Mouse (Mus musculus): ENCODE results near the gene Ptbp3. TPM values are rescaled to one million over a fixed set of nuclear protein-coding genes. Genes with fewer than 3 reads are reported as not detected.
"Not testable (repeated sequence)": the region's sequence is repeated elsewhere in the genome, so short reads cannot be mapped to it uniquely, and the experiment has no call there.

Gene Ptbp3
- polyA plus RNA-seq, 1 experiment from 2014 or later, result 36.3 TPM

DNA sequence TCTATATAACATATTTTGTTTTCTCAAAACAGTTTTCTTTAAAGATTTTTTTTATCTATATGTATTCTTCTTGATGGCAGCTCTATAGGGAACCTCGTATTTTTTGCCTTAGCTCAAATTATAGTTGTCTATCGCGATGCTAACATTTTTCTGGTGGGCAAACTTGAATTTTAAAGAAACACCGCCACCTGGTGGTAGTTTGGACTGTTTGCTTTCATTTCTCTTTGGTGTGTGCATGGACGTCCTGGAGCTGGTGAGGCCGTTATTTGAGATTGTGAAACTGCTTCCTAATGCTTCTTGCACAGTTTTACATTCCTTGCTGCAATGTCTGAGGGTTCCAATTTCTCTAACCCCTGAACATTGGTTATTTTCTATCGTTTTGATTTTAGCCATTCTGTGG lies 20.4 kb upstream of the Ptbp3 start:
- Histone ChIP-seq H3K9me3 (ENCODE audit: low read length) (no peaks in the 10 kb centered on the region), H3K4me1 (ENCODE audit: insufficient read depth) (peaks cover 3% of the 10 kb centered on the region; the same call in 1 of the 2 replicates), H3K36me3 (replicated peaks; ENCODE audit: insufficient read depth, low read length) (no peaks in the 10 kb centered on the region), H3K9ac (replicated peaks) (no peak overlapping the region), H3K4me3 (ENCODE audit: low read depth, low read length) (no peak overlapping the region), H3K27me3 (ENCODE audit: insufficient read depth, low read length) (no peaks in the 10 kb centered on the region), H3K4me2 (ENCODE audit: low read depth, low read length) (no peak overlapping the region; the same call in 1 of the 2 replicates), H3K27ac (ENCODE audit: low read depth) (no peak overlapping the region)
- TF ChIP-seq EP300 (IDR thresholded peaks at IDR 0.05; ENCODE audit: low read depth) (0 out of 2 replicates have a peak, but pooled peaks have one; percentile 17), CTCF (IDR thresholded peaks at IDR 0.05; ENCODE audit: low read depth) (peak; percentile 87)
- WGBS (ENCODE audit: insufficient replicate concordance), result 0% methylated on average over 7 of the region's 7 CpGs
- peak; percentile 83 for DNase-seq
- peak; percentile 79 for ATAC-seq

DNA sequence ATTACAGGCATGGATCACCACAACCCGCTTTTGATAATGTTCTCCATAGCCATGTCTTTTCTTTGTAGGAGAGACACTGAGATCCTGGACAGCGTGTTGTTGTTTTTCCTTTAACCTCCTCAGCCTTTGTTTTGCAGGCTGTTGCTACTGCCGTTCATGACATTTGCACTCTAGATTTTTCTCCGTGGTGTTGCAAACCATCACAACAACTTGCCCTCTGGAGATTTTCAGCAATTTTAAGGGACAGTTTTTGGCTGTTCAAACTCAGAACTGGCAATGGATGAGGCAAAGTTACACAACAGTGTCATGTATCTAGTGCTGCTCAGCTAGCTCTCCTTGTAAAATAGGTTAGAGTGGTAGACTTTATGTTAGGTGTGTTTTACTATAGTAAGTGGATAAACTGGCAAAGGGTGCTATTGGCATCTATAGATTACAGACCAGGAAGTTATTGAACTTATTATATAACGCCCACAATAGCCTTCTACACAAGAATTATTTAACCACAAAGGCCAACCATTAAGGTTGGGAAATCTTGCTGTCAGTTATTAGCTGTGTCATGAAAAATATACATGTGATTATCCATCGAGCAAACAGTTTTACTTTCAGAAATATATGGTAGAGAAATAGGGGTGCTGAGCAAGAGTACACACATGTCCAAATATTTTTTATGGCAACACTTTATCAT lies 18.6 kb upstream of the Ptbp3 start:
- no peak for ATAC-seq
- Histone ChIP-seq H3K9ac (replicated peaks) (no peak overlapping the region), H3K36me3 (replicated peaks; ENCODE audit: insufficient read depth, low read length) (no peaks in the 10 kb centered on the region), H3K27ac (ENCODE audit: low read depth) (no peak overlapping the region), H3K9me3 (ENCODE audit: low read length) (no peaks in the 10 kb centered on the region), H3K27me3 (ENCODE audit: insufficient read depth, low read length) (no peaks in the 10 kb centered on the region), H3K4me1 (ENCODE audit: insufficient read depth) (peaks cover 3% of the 10 kb centered on the region; the same call in 1 of the 2 replicates), H3K4me3 (ENCODE audit: low read depth, low read length) (no peak overlapping the region), H3K4me2 (ENCODE audit: low read depth, low read length) (no peak overlapping the region)
- DNase-seq, result no peak
- 67% methylated on average over 6 of the region's 6 CpGs for WGBS (ENCODE audit: insufficient replicate concordance)
- TF ChIP-seq EP300 (IDR thresholded peaks at IDR 0.05; ENCODE audit: low read depth), result no peak
- no peak for TF ChIP-seq CTCF (IDR thresholded peaks at IDR 0.05; ENCODE audit: low read depth)

DNA sequence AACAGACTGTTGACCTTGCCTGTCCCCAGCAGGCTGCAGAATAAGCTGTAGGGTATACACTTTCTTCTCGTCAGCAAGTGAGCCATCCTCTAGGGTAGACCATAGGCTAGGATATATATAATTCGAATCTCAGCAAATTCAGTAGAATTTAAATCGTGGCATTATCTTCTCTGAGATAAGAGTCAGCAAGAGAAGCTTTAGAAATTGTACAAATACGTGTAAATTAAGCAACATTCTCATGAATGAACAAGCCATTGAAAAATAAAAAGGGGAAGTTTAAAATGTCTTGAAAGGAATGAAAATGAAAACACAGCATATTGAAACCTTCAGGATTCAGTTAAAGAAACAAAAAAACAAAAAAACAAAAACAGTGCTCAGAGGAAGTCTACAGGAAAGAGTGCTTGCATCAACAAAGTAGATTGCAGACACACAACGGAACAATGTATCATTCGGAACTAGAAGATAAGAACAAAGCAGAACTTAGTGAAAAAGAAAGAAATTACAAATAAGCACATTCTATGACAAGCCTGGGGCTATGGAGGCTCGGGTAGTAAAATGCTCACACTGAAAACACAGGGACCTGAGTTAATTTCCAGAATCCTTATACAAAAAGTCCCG lies 16.5 kb upstream of the Ptbp3 start:
- Histone ChIP-seq H3K4me2 (ENCODE audit: low read depth, low read length) (peak overlapping the region; percentile 3; the same call in 1 of the 2 replicates), H3K9ac (replicated peaks) (no peak overlapping the region), H3K27ac (ENCODE audit: low read depth) (0 out of 2 replicates have a peak overlapping the region, but pooled peaks have one; percentile 1), H3K36me3 (replicated peaks; ENCODE audit: insufficient read depth, low read length) (no peaks in the 10 kb centered on the region), H3K4me3 (ENCODE audit: low read depth, low read length) (no peak overlapping the region), H3K9me3 (ENCODE audit: low read length) (no peaks in the 10 kb centered on the region), H3K27me3 (ENCODE audit: insufficient read depth, low read length) (no peaks in the 10 kb centered on the region), H3K4me1 (ENCODE audit: insufficient read depth) (no peaks in the 10 kb centered on the region)
- DNase-seq (no peak), ATAC-seq (no peak)
- TF ChIP-seq EP300 (IDR thresholded peaks at IDR 0.05; ENCODE audit: low read depth) (0 out of 2 replicates have a peak, but pooled peaks have one; percentile 36), CTCF (IDR thresholded peaks at IDR 0.05; ENCODE audit: low read depth) (no peak)
- WGBS (ENCODE audit: insufficient replicate concordance), result 27% methylated on average over 8 of the region's 8 CpGs

DNA sequence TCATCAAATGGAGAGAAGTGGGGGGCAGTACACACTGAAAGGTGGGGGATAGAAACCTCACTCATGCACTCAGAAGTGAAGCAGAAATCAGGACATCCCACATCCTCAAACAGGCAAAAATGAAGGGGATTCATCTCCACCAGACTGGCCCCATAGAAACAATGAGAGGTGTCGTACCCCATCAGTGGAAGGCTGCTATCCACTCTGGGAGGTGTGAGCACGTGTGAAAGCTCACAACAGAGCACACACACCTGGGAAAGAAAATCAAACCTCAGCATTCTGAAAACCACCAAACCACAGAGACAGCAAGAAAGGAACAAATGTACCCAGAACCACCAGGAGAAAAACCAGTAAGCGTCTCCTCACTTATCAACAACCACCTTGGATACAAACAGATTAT lies 15.0 kb upstream of the Ptbp3 start:
- Histone ChIP-seq H3K4me2 (ENCODE audit: low read depth, low read length) (no peak overlapping the region), H3K36me3 (replicated peaks; ENCODE audit: insufficient read depth, low read length) (no peaks in the 10 kb centered on the region), H3K27ac (ENCODE audit: low read depth) (no peak overlapping the region), H3K27me3 (ENCODE audit: insufficient read depth, low read length) (no peaks in the 10 kb centered on the region), H3K9ac (replicated peaks) (no peak overlapping the region), H3K9me3 (ENCODE audit: low read length) (no peaks in the 10 kb centered on the region), H3K4me1 (ENCODE audit: insufficient read depth) (no peaks in the 10 kb centered on the region), H3K4me3 (ENCODE audit: low read depth, low read length) (no peak overlapping the region)
- WGBS (ENCODE audit: insufficient replicate concordance), result 61% methylated on average over 3 of the region's 3 CpGs
- TF ChIP-seq CTCF (IDR thresholded peaks at IDR 0.05; ENCODE audit: low read depth) (no peak), EP300 (IDR thresholded peaks at IDR 0.05; ENCODE audit: low read depth) (no peak)
- DNase-seq (no peak), ATAC-seq (no peak)

DNA sequence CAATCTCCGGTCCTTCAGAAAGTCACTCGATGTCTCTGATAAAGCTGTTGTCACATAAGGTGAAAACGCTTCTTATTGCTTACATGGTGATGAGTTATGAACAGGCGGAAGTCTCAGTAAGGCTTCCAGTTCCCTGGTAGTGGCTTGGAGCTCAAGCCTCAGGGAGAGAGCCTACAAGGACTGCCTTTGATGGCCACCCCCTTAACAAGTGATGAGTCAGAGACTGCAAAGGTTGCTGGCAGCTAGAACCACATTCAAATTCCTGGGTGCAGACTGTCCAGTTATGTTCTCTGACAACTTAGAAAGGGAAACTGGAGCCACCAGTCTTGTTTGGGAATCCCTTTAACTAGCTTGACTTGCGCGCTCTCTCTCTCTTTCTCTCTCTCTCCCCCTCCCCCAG lies 11.0 kb upstream of the Ptbp3 start:
- ATAC-seq (no peak), DNase-seq (no peak)
- 93% methylated on average over 6 of the region's 6 CpGs for WGBS (ENCODE audit: insufficient replicate concordance)
- Histone ChIP-seq H3K4me1 (ENCODE audit: insufficient read depth) (peaks cover 16% of the 10 kb centered on the region), H3K4me2 (ENCODE audit: low read depth, low read length) (no peak overlapping the region), H3K27me3 (ENCODE audit: insufficient read depth, low read length) (no peaks in the 10 kb centered on the region), H3K9ac (replicated peaks) (no peak overlapping the region), H3K27ac (ENCODE audit: low read depth) (no peak overlapping the region), H3K4me3 (ENCODE audit: low read depth, low read length) (no peak overlapping the region), H3K36me3 (replicated peaks; ENCODE audit: insufficient read depth, low read length) (no peaks in the 10 kb centered on the region), H3K9me3 (ENCODE audit: low read length) (no peaks in the 10 kb centered on the region)
- TF ChIP-seq CTCF (IDR thresholded peaks at IDR 0.05; ENCODE audit: low read depth) (no peak), EP300 (IDR thresholded peaks at IDR 0.05; ENCODE audit: low read depth) (no peak)

DNA sequence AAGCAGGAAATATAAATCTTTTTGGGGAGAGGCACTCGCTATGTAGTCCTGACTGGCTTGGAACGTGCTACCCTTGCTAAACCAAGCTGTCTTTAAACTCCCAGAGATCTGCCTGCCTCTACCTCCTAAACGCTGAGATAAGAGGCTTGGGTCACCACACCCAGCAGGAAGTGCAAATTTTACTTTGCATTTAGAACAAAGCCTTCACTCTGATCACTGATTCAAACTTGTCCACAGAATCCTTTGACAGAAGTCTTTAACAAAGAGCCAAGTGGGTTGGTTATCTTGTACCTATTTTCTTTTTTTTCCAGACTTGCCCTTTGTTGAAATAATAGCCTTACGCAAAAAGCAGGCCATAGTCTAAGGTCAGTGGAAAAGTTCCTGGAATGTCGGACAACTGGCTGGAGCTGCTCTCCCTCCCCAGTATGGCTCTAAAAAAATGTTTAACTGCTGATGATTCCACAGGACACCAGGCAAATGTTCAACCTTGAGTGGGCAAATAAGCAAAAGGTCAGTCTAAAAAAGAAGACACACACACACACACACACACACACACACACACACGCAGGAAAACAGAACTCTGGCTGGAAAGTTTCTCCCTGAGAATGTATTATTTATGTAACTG lies 9.0 kb upstream of the Ptbp3 start:
- Histone ChIP-seq H3K4me1 (ENCODE audit: insufficient read depth) (peaks cover 22% of the 10 kb centered on the region), H3K27ac (ENCODE audit: low read depth) (peak overlapping the region; percentile 84), H3K4me2 (ENCODE audit: low read depth, low read length) (no peak overlapping the region), H3K9me3 (ENCODE audit: low read length) (no peaks in the 10 kb centered on the region), H3K9ac (replicated peaks) (no peak overlapping the region), H3K36me3 (replicated peaks; ENCODE audit: insufficient read depth, low read length) (no peaks in the 10 kb centered on the region), H3K27me3 (ENCODE audit: insufficient read depth, low read length) (no peaks in the 10 kb centered on the region), H3K4me3 (ENCODE audit: low read depth, low read length) (no peak overlapping the region)
- TF ChIP-seq CTCF (IDR thresholded peaks at IDR 0.05; ENCODE audit: low read depth) (no peak), EP300 (IDR thresholded peaks at IDR 0.05; ENCODE audit: low read depth) (peak; percentile 75)
- 47% methylated on average over 6 of the region's 6 CpGs for WGBS (ENCODE audit: insufficient replicate concordance)
- DNase-seq, result peak; percentile 42
- ATAC-seq, result peak; percentile 94

DNA sequence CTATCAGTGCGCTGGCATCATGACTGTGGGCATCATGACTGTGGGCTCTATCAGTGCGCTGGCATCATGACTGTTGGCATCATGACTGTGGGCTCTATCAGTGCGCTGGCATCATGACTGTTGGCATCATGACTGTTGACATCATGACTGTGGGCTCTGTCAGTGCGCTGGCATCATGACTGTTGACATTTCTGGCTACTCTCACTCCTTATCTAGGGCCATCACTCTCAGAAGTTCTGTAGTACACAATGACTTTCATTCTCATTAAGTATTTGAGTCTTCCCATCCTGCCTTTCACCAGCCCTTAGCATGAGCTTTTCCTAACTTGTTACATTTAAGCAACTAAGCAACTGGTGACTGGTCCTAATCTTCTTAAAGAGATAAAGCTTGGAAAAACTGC lies 8.2 kb upstream of the Ptbp3 start:
- ATAC-seq; H3K27me3 ChIP-seq (ENCODE audit: insufficient read depth, low read length); DNase-seq; H3K36me3 ChIP-seq (replicated peaks; ENCODE audit: insufficient read depth, low read length); H3K4me3 ChIP-seq (ENCODE audit: low read depth, low read length); H3K9ac ChIP-seq (replicated peaks); H3K9me3 ChIP-seq (ENCODE audit: low read length); H3K4me2 ChIP-seq (ENCODE audit: low read depth, low read length): not testable (repeated sequence)
- WGBS (ENCODE audit: insufficient replicate concordance), result 94% methylated on average over 4 of the region's 4 CpGs
- Histone ChIP-seq H3K4me1 (ENCODE audit: insufficient read depth) (peaks cover 22% of the 10 kb centered on the region), H3K27ac (ENCODE audit: low read depth) (peak overlapping the region; percentile 84; the same call in 1 of the 2 replicates)
